Mouse (Mus musculus) midbrain, embryonic 14.5 days (tissue): Measurements from ENCODE around the gene Rbx1. TPM values are rescaled to one million over a fixed set of nuclear protein-coding genes. Genes with fewer than 3 reads are reported as not detected.

Source experiments
- ATAC-seq: fragments of 200-750 bp; cut with Nextera tagmentation; 2 replicates; pipeline ENCODE4 v1.8.0; 2017; ENCODE audit warnings: moderate number of reproducible peaks, moderate library complexity; ENCODE audit not compliant: low FRiP score, low TSS enrichment
- DNase-seq: peaks from one replicate; pipeline ENCODE4 v3.0.0-alpha.2; 2015
- H3K27ac ChIP-seq: fragments of 300-500 bp; sonication (generic); replicated peaks from 2 replicates; pipeline ENCODE4 v1.5.1; 2014; ENCODE audit warnings: mild to moderate bottlenecking, low read depth, low read length, moderate library complexity
- H3K27me3 ChIP-seq: fragments of 300-500 bp; sonication (generic); 2 replicates; pipeline ENCODE4 v1.6.1; 2014; ENCODE audit warnings: low read length, control low read depth, mixed read lengths; ENCODE audit not compliant: control insufficient read depth, insufficient read depth
- H3K36me3 ChIP-seq: fragments of 300-500 bp; sonication (generic); 2 replicates; pipeline ENCODE4 v1.6.1; 2014; ENCODE audit warnings: low read length, control low read depth; ENCODE audit not compliant: control insufficient read depth, insufficient read depth
- H3K4me1 ChIP-seq: fragments of 300-500 bp; sonication (generic); 2 replicates; pipeline ENCODE4 v1.6.1; 2014; ENCODE audit warnings: mild to moderate bottlenecking, antibody characterized with exemption, low read length, control low read depth; ENCODE audit not compliant: control insufficient read depth, insufficient read depth
- H3K4me2 ChIP-seq: fragments of 300-500 bp; sonication (generic); 2 replicates; pipeline ENCODE4 v1.6.1; 2014; ENCODE audit warnings: mild to moderate bottlenecking, low read length, moderate library complexity
- H3K4me3 ChIP-seq: fragments of 300-500 bp; sonication (generic); replicated peaks from 2 replicates; pipeline ENCODE4 v1.5.1; 2014; ENCODE audit warnings: low read depth, low read length
- H3K9ac ChIP-seq: fragments of 300-500 bp; sonication (generic); replicated peaks from 2 replicates; pipeline ENCODE4 v1.6.1; 2014; ENCODE audit warnings: mild to moderate bottlenecking, low read length, moderate library complexity
- H3K9me3 ChIP-seq: fragments of 300-500 bp; sonication (generic); 2 replicates; pipeline ENCODE4 v1.6.1; 2016; ENCODE audit warnings: low read length, control low read depth, mixed read lengths; ENCODE audit not compliant: control insufficient read depth
- WGBS: fragments of 180-500 bp; shearing (Covaris S2); extraction: QIAGEN DNeasy Blood & Tissue Kit; methylation state at CpG from one replicate; pipeline ENCODE4 v1.1.7; 2014; 5-methylcytosine and 5-hydroxymethylcytosine counted together
- polyA plus RNA-seq: library from polyadenylated mRNA; unstranded; fragments of >200 nt; fragmentation: Nextera tagmentation; extraction: Ambion mirVana; gene quantifications from 2 replicates; pipeline ENCODE4 v1.2.1, GENCODE M21; 2014

Rbx1 gene
- polyA plus RNA-seq, 1 experiment from 2014 or later, result 500 TPM

GRCm38 (mm10) chr15:81438345-81438744 lies 27.8 kb upstream of the Rbx1 start:
- Histone ChIP-seq H3K4me2 (no peak overlapping the region), H3K27ac (no peak overlapping the region), H3K9ac (no peak overlapping the region), H3K4me3 (no peak overlapping the region), H3K9me3 (no peaks in the 10 kb centered on the region), H3K27me3 (no peaks in the 10 kb centered on the region), H3K36me3 (peaks cover 16% of the 10 kb centered on the region), H3K4me1 (no peaks in the 10 kb centered on the region)
- no peak for ATAC-seq
- WGBS, result 97% methylated on average over 1 of the region's 1 CpGs
- DNase-seq, result no peak

- ATAC-seq (no peak), DNase-seq (no peak)
- H3K4me3 ChIP-seq, result no peak overlapping the region
- H3K9ac ChIP-seq, result no peak overlapping the region
- H3K4me1 ChIP-seq, result no peaks in the 10 kb centered on the region
- no peak overlapping the region for H3K4me2 ChIP-seq
- H3K27me3 ChIP-seq, result no peaks in the 10 kb centered on the region
- H3K27ac ChIP-seq, result no peak overlapping the region
- H3K36me3 ChIP-seq, result peaks cover 16% of the 10 kb centered on the region
- H3K9me3 ChIP-seq, result no peaks in the 10 kb centered on the region
These were observed 26.9 kb upstream of the Rbx1 start for GRCm38 (mm10) chr15:81439236-81439635.

GRCm38 (mm10) chr15:81448463-81448862 lies 17.6 kb upstream of the Rbx1 start:
- H3K4me1 ChIP-seq, result no peaks in the 10 kb centered on the region
- WGBS, result 45% methylated on average over 3 of the region's 3 CpGs
- no peak overlapping the region for H3K9ac ChIP-seq
- DNase-seq (peak; percentile 91), ATAC-seq (no peak)
- no peak overlapping the region for H3K4me2 ChIP-seq
- no peak overlapping the region for H3K27ac ChIP-seq
- H3K27me3 ChIP-seq, result no peaks in the 10 kb centered on the region
- H3K36me3 ChIP-seq, result peaks cover 37% of the 10 kb centered on the region
- H3K9me3 ChIP-seq, result no peaks in the 10 kb centered on the region
- H3K4me3 ChIP-seq, result no peak overlapping the region

GRCm38 (mm10) chr15:81461523-81461922 lies 4.6 kb upstream of the Rbx1 start:
- H3K36me3 ChIP-seq, result peaks cover 6% of the 10 kb centered on the region; the same call in 1 of the 2 replicates
- no peak overlapping the region for H3K9ac ChIP-seq
- 81% methylated on average over 7 of the region's 7 CpGs for WGBS
- no peak overlapping the region for H3K4me3 ChIP-seq
- no peaks in the 10 kb centered on the region for H3K27me3 ChIP-seq
- H3K4me2 ChIP-seq, result no peak overlapping the region
- H3K27ac ChIP-seq, result no peak overlapping the region
- no peak for DNase-seq
- 0 out of 2 replicates have a peak, but pooled peaks cover 5% of the 10 kb centered on the region for H3K4me1 ChIP-seq
- no peak for ATAC-seq
- H3K9me3 ChIP-seq, result no peaks in the 10 kb centered on the region; the same call in 1 of the 2 replicates

GRCm38 (mm10) chr15:81465016-81465660 lies 958 bp upstream of the Rbx1 start:
- WGBS, result 80% methylated on average over 12 of the region's 12 CpGs
- DNase-seq (no peak), ATAC-seq (no peak)
- H3K4me3 ChIP-seq, result peak overlapping the region; percentile 63
- peaks cover 15% of the 10 kb centered on the region for H3K4me1 ChIP-seq
- no peaks in the 10 kb centered on the region; the same call in 1 of the 2 replicates for H3K9me3 ChIP-seq
- peaks cover 11% of the 10 kb centered on the region; the same call in 1 of the 2 replicates for H3K36me3 ChIP-seq
- peak overlapping the region; percentile 71; the same call in 1 of the 2 replicates for H3K9ac ChIP-seq
- H3K27ac ChIP-seq, result peak overlapping the region; percentile 90
- H3K27me3 ChIP-seq, result no peaks in the 10 kb centered on the region
- peak overlapping the region; percentile 74 for H3K4me2 ChIP-seq

GRCm38 (mm10) chr15:81466738-81467113 lies 630 bp downstream of the Rbx1 start:
- no peaks in the 10 kb centered on the region; the same call in 1 of the 2 replicates for H3K9me3 ChIP-seq
- DNase-seq, result no peak
- H3K4me3 ChIP-seq, result peak overlapping the region; percentile 63
- H3K9ac ChIP-seq, result peak overlapping the region; percentile 69
- under 1% methylated on average over 15 of the region's 15 CpGs for WGBS
- no peaks in the 10 kb centered on the region for H3K27me3 ChIP-seq
- H3K4me1 ChIP-seq, result peaks cover 15% of the 10 kb centered on the region
- no peak for ATAC-seq
- H3K27ac ChIP-seq, result peak overlapping the region; percentile 91
- H3K36me3 ChIP-seq, result peaks cover 23% of the 10 kb centered on the region
- H3K4me2 ChIP-seq, result peak overlapping the region; percentile 76

- 88% methylated on average over 8 of the region's 8 CpGs for WGBS
- Histone ChIP-seq H3K9ac (no peak overlapping the region), H3K4me1 (peaks cover 9% of the 10 kb centered on the region), H3K36me3 (peaks cover 62% of the 10 kb centered on the region), H3K27me3 (no peaks in the 10 kb centered on the region), H3K27ac (no peak overlapping the region), H3K4me2 (no peak overlapping the region), H3K4me3 (no peak overlapping the region), H3K9me3 (no peaks in the 10 kb centered on the region)
- ATAC-seq (no peak), DNase-seq (no peak)
These were observed 4.6 kb downstream of the Rbx1 start for GRCm38 (mm10) chr15:81470735-81471134.

- ATAC-seq (no peak), DNase-seq (no peak)
- Histone ChIP-seq H3K4me1 (peaks cover 9% of the 10 kb centered on the region), H3K36me3 (peaks cover 65% of the 10 kb centered on the region), H3K4me3 (no peak overlapping the region), H3K9me3 (no peaks in the 10 kb centered on the region), H3K9ac (no peak overlapping the region), H3K27me3 (no peaks in the 10 kb centered on the region), H3K4me2 (no peak overlapping the region), H3K27ac (no peak overlapping the region)
- 96% methylated on average over 5 of the region's 5 CpGs for WGBS
These were observed 6.2 kb downstream of the Rbx1 start for GRCm38 (mm10) chr15:81472256-81472655.

- peaks cover 54% of the 10 kb centered on the region for H3K36me3 ChIP-seq
- H3K4me3 ChIP-seq, result no peak overlapping the region
- H3K4me2 ChIP-seq, result no peak overlapping the region
- H3K9me3 ChIP-seq, result no peaks in the 10 kb centered on the region
- H3K9ac ChIP-seq, result no peak overlapping the region
- H3K27me3 ChIP-seq, result no peaks in the 10 kb centered on the region
- no peak for ATAC-seq
- 47% methylated on average over 3 of the region's 3 CpGs for WGBS
- no peak overlapping the region for H3K27ac ChIP-seq
- DNase-seq, result peak; percentile 50
- H3K4me1 ChIP-seq, result no peaks in the 10 kb centered on the region
These were observed 9.6 kb downstream of the Rbx1 start for GRCm38 (mm10) chr15:81475654-81476053.
